Mouse (Mus musculus) activated CD4-positive, CD25-positive, alpha-beta regulatory T cell, adult 9 weeks (primary cell): ENCODE measurements around the gene Eef1a2. TPM values are rescaled to one million over a fixed set of nuclear protein-coding genes. Genes with fewer than 3 reads are reported as not detected.

Experiments
- polyA plus RNA-seq: library from polyadenylated mRNA; unstranded; fragments of 100-300 nt; shearing (Covaris generic); gene quantifications from one replicate; pipeline ENCODE4 v1.2.1, GENCODE M21; 2017

Gene Eef1a2
- polyA plus RNA-seq = not detected

DNA sequence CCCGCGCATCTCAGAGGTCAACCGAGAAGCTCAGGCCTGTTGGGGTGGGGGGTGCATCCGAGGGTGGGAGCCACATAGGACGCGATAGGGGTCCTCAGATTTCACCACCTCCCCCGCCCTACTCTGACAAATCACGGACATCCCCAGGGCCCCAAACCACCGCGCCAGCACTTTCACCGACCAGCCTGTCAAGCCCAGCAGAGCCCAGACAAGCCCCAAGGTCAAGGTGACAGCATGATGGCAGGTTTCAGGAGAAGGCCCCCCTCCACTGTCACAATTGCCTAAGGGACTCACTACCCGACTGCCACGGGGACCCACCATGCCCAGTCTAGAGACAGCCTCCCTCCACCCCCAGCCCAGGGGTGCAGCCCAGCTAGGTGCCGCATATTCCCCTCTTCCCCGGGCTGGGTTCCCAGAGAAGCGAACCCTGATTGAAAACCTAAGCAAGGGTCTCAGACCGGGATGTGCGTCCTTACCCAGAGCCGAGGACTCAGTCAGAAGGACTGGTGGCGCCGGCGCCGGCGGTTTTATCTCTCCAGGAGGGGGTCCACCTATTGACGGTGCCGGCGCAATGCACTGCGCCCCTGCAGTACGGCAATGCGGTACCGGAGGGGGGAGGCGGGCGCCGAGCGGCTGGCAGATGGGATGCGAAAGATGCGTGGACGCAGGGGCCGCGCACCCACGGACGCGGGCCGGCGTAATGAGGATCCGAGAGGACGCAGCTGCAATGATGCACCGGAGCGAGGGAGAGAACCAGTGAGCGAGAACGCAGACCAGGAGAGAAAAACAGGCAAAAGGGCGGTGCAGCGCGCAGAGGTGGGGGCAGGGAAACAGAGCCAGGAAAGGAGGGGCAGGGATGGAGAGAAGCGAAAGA, at the start of gene Eef1a2:
Gene Eef1a2, minus strand, starts transcription at position 767 of the 874 bp plus-strand sequence.

DNA sequence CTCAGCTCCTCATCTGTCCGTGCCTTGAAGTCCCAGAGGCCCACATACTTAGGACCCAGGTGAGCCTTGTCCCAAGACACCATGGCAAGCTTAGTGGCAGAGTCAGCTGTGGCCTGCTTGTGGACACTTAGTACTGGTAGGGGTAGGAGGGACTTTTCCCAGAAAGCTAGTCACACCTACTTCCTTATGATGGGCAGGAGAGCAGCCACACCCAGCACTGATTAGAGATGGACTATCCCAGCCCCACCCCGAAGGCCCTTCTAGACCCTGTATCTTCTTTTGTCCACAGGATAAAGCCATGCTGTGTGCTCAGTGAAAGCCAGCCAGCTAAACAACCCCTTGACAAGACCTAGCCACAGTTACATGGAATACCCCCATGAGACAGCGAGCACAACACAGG, 45.6 kb upstream of the Eef1a2 start, which contains the start of gene Ptk6:
Gene Ptk6, minus strand, starts transcription at position 368 of the 400 bp plus-strand sequence.

DNA sequence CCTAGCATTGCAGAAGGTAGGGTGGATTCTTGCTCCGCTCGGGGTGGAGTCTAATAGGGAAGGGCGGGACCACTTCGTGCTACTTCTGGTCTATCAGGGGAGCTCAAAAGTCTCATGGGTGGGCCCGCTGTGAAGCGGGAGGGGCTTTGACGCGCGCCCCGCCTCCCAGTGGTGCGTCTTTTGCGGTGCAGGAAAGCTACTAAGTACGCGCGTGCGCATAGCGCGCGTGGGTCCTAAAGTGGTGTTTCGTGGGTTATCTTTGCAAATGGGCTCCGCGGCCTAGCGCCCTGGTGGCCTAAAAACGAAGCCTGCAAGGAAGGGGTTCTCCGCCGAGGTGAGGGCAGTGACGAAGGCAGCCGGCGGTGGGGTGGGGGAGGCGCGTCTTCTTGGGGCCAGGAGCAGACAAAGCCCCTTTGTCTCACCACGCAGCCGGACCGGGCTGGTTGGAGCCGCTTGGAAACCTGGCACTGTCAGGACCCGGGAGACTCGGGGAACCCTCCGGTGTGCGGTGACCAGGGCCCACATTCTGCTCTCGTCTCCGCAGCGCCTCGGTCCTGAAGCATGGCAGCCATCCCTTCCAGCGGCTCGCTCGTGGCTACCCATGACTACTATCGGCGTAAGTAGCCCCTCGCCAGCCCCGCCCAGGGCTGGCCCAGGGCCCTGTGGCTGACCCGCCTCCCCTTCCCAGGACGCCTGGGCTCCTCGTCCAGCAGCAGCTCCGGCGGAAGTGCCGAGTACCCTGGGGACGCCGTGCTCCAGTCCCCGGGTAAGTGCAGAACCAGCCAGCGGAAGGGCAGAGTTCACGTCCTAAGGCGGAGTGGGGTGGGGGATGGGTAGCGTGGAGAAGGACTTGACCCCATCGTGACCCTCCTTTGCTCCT, 30.5 kb upstream of the Eef1a2 start, which contains the start of gene Ppdpf:
Gene Ppdpf, plus strand, starts transcription at position 127 of the 880 bp plus-strand sequence.

GRCm38 (mm10) chr2:181134591-181135445, 22.0 kb downstream of the Eef1a2 start, which contains the start of gene Kcnq2:
Gene Kcnq2 (minus strand): TSS chr2:181135300.

Other genes with a start within 250 kb of the Eef1a2 start
- 5.7 TPM for gene Ythdf1, start 236.1 kb downstream of the Eef1a2 start, polyA plus RNA-seq
- gene Birc7, start 228.0 kb downstream of the Eef1a2 start, polyA plus RNA-seq = not detected
- not detected for gene Nkain4, start 202.3 kb downstream of the Eef1a2 start, polyA plus RNA-seq
- gene Arfgap1, start 189.8 kb downstream of the Eef1a2 start, polyA plus RNA-seq = 81.9 TPM
- 1.8 TPM for gene Col20a1, start 170.5 kb downstream of the Eef1a2 start, polyA plus RNA-seq
- gene Chrna4, start 113.5 kb downstream of the Eef1a2 start, polyA plus RNA-seq = not detected
- not detected for gene Kcnq2, start 21.7 kb downstream of the Eef1a2 start, polyA plus RNA-seq
- gene Ppdpf, start 30.2 kb upstream of the Eef1a2 start, polyA plus RNA-seq = 306 TPM
- gene Ptk6, start 45.8 kb upstream of the Eef1a2 start, polyA plus RNA-seq = not detected
- 1.5 TPM for gene Srms, start 56.2 kb upstream of the Eef1a2 start, polyA plus RNA-seq
- 0.46 TPM for gene Fndc11, start 63.0 kb upstream of the Eef1a2 start, polyA plus RNA-seq
- gene Helz2, start 85.0 kb upstream of the Eef1a2 start, polyA plus RNA-seq = 24.2 TPM
- gene Gmeb2, start 131.0 kb upstream of the Eef1a2 start, polyA plus RNA-seq = 8.8 TPM
- gene Stmn3, start 157.5 kb upstream of the Eef1a2 start, polyA plus RNA-seq = not detected
- gene Rtel1, start 162.7 kb upstream of the Eef1a2 start, polyA plus RNA-seq = 63.6 TPM
- 101 TPM for gene Zgpat, start 207.9 kb upstream of the Eef1a2 start, polyA plus RNA-seq
- gene Arfrp1, start 208.4 kb upstream of the Eef1a2 start, polyA plus RNA-seq = 146 TPM
- 355 TPM for gene Lime1, start 223.1 kb upstream of the Eef1a2 start, polyA plus RNA-seq